Mouse (Mus musculus): ENCODE measurements around the gene Saa1. TPM values are rescaled to one million over a fixed set of nuclear protein-coding genes. Genes with fewer than 3 reads are reported as not detected.
"Not testable (repeated sequence)": the region's sequence is repeated elsewhere in the genome, so short reads cannot be mapped to it uniquely, and the experiment has no call there.

Gene Saa1
- polyA plus RNA-seq, 1 experiment, result not detected

- Histone ChIP-seq H3K4me3 (replicated peaks) (no peak overlapping the region), H3K4me1 (peaks cover 22% of the 10 kb centered on the region), H3K9me3 (no peaks in the 10 kb centered on the region), H3K27me3 (replicated peaks) (peaks cover 48% of the 10 kb centered on the region), H3K36me3 (replicated peaks; ENCODE audit: low read length) (no peaks in the 10 kb centered on the region)
- TF ChIP-seq FLI1 (IDR thresholded peaks at IDR 0.05; ENCODE audit: low read length) (no peak), GATA1 (IDR thresholded peaks at IDR 0.05; ENCODE audit: borderline replicate concordance, low read length) (no peak)
These were observed 3.6 kb upstream of the Saa1 start for GRCm38 (mm10) chr7:46746381-46746780.

- peaks cover 28% of the 10 kb centered on the region for H3K4me1 ChIP-seq
- H3K9me3 ChIP-seq, result no peaks in the 10 kb centered on the region
- no peaks in the 10 kb centered on the region for H3K36me3 ChIP-seq (replicated peaks; ENCODE audit: low read length)
- peaks cover 47% of the 10 kb centered on the region for H3K27me3 ChIP-seq (replicated peaks)
- no peak overlapping the region for H3K4me3 ChIP-seq (replicated peaks)
- no peak for TF ChIP-seq FLI1 (IDR thresholded peaks at IDR 0.05; ENCODE audit: low read length)
- no peak for TF ChIP-seq GATA1 (IDR thresholded peaks at IDR 0.05; ENCODE audit: borderline replicate concordance, low read length)
These were observed 3.0 kb upstream of the Saa1 start for GRCm38 (mm10) chr7:46745816-46746215.

GRCm38 (mm10) chr7:46740041-46740440, 2.7 kb downstream of the Saa1 start:
- H3K27me3 ChIP-seq (replicated peaks), result peaks cover 20% of the 10 kb centered on the region
- not testable (repeated sequence) for H3K9me3 ChIP-seq; H3K4me3 ChIP-seq (replicated peaks); H3K36me3 ChIP-seq (replicated peaks; ENCODE audit: low read length)
- H3K4me1 ChIP-seq, result peaks cover 46% of the 10 kb centered on the region

GRCm38 (mm10) chr7:46738561-46739460, 4.0 kb downstream of the Saa1 start:
- Histone ChIP-seq H3K36me3 (replicated peaks; ENCODE audit: low read length) (no peaks in the 10 kb centered on the region), H3K27me3 (replicated peaks) (peaks cover 18% of the 10 kb centered on the region), H3K9me3 (no peaks in the 10 kb centered on the region), H3K4me1 (peaks cover 53% of the 10 kb centered on the region), H3K4me3 (replicated peaks) (no peak overlapping the region)
- TF ChIP-seq GATA1 (IDR thresholded peaks at IDR 0.05; ENCODE audit: borderline replicate concordance, low read length) (no peak), FLI1 (IDR thresholded peaks at IDR 0.05; ENCODE audit: low read length) (no peak)

- Histone ChIP-seq H3K4me3 (replicated peaks) (peak overlapping the region; percentile 47), H3K36me3 (replicated peaks; ENCODE audit: low read length) (no peaks in the 10 kb centered on the region), H3K4me1 (peaks cover 30% of the 10 kb centered on the region), H3K9me3 (peaks cover 8% of the 10 kb centered on the region), H3K27me3 (replicated peaks) (peaks cover 18% of the 10 kb centered on the region)
- TF ChIP-seq FLI1 (IDR thresholded peaks at IDR 0.05; ENCODE audit: low read length), result no peak
- TF ChIP-seq GATA1 (IDR thresholded peaks at IDR 0.05; ENCODE audit: borderline replicate concordance, low read length), result no peak
These were observed 7.8 kb downstream of the Saa1 start for GRCm38 (mm10) chr7:46734983-46735382.

- H3K27me3 ChIP-seq (replicated peaks), result peaks cover 28% of the 10 kb centered on the region
- TF ChIP-seq FLI1 (IDR thresholded peaks at IDR 0.05; ENCODE audit: low read length) (no peak), GATA1 (IDR thresholded peaks at IDR 0.05; ENCODE audit: borderline replicate concordance, low read length) (no peak)
- peaks cover 11% of the 10 kb centered on the region for H3K4me1 ChIP-seq
- H3K4me3 ChIP-seq (replicated peaks), result no peak within 1 kb of the TSS
- no peaks in the 10 kb centered on the region for H3K36me3 ChIP-seq (replicated peaks; ENCODE audit: low read length)
- H3K9me3 ChIP-seq, result peaks cover 8% of the 10 kb centered on the region
These were observed 10.3 kb downstream of the Saa1 start, which contains the start of gene Saa4 for GRCm38 (mm10) chr7:46732458-46732857. Saa4 (minus strand) TSS chr7:46732603.

GRCm38 (mm10) chr7:46727584-46727983, 15.2 kb downstream of the Saa1 start:
- Histone ChIP-seq H3K9me3 (no peaks in the 10 kb centered on the region), H3K4me1 (peaks cover 9% of the 10 kb centered on the region), H3K4me3 (replicated peaks) (no peak overlapping the region), H3K27me3 (replicated peaks) (peaks cover 45% of the 10 kb centered on the region), H3K36me3 (replicated peaks; ENCODE audit: low read length) (no peaks in the 10 kb centered on the region)
- no peak for TF ChIP-seq GATA1 (IDR thresholded peaks at IDR 0.05; ENCODE audit: borderline replicate concordance, low read length)
- TF ChIP-seq FLI1 (IDR thresholded peaks at IDR 0.05; ENCODE audit: low read length), result no peak

- peaks cover 60% of the 10 kb centered on the region for H3K27me3 ChIP-seq (replicated peaks)
- peaks cover 9% of the 10 kb centered on the region for H3K4me1 ChIP-seq
- no peaks in the 10 kb centered on the region for H3K9me3 ChIP-seq
- TF ChIP-seq GATA1 (IDR thresholded peaks at IDR 0.05; ENCODE audit: borderline replicate concordance, low read length) (no peak), FLI1 (IDR thresholded peaks at IDR 0.05; ENCODE audit: low read length) (no peak)
- H3K4me3 ChIP-seq (replicated peaks), result no peak overlapping the region
- H3K36me3 ChIP-seq (replicated peaks; ENCODE audit: low read length), result no peaks in the 10 kb centered on the region
These were observed 18.4 kb downstream of the Saa1 start for GRCm38 (mm10) chr7:46724396-46724795.

- Histone ChIP-seq H3K4me3 (replicated peaks) (no peak overlapping the region), H3K4me1 (peaks cover 9% of the 10 kb centered on the region), H3K36me3 (replicated peaks; ENCODE audit: low read length) (no peaks in the 10 kb centered on the region), H3K27me3 (replicated peaks) (peaks cover 63% of the 10 kb centered on the region), H3K9me3 (no peaks in the 10 kb centered on the region)
- TF ChIP-seq GATA1 (IDR thresholded peaks at IDR 0.05; ENCODE audit: borderline replicate concordance, low read length) (no peak), FLI1 (IDR thresholded peaks at IDR 0.05; ENCODE audit: low read length) (no peak)
These were observed 18.9 kb downstream of the Saa1 start for GRCm38 (mm10) chr7:46723849-46724248.

- H3K9me3 ChIP-seq, result no peaks in the 10 kb centered on the region
These were observed 19.4 kb downstream of the Saa1 start for GRCm38 (mm10) chr7:46723354-46723753.

More at GRCm38 (mm10) chr7:46723354-46723753, 19.4 kb downstream of the Saa1 start:
- H3K4me3 ChIP-seq (replicated peaks), result no peak overlapping the region
- peaks cover 65% of the 10 kb centered on the region for H3K27me3 ChIP-seq (replicated peaks)
- peaks cover 9% of the 10 kb centered on the region for H3K4me1 ChIP-seq
- no peaks in the 10 kb centered on the region for H3K36me3 ChIP-seq (replicated peaks; ENCODE audit: low read length)
- TF ChIP-seq GATA1 (IDR thresholded peaks at IDR 0.05; ENCODE audit: borderline replicate concordance, low read length) (no peak), FLI1 (IDR thresholded peaks at IDR 0.05; ENCODE audit: low read length) (no peak)
